Mouse (Mus musculus): ENCODE results near the gene Ccl25.

The Ccl25 gene

DNA sequence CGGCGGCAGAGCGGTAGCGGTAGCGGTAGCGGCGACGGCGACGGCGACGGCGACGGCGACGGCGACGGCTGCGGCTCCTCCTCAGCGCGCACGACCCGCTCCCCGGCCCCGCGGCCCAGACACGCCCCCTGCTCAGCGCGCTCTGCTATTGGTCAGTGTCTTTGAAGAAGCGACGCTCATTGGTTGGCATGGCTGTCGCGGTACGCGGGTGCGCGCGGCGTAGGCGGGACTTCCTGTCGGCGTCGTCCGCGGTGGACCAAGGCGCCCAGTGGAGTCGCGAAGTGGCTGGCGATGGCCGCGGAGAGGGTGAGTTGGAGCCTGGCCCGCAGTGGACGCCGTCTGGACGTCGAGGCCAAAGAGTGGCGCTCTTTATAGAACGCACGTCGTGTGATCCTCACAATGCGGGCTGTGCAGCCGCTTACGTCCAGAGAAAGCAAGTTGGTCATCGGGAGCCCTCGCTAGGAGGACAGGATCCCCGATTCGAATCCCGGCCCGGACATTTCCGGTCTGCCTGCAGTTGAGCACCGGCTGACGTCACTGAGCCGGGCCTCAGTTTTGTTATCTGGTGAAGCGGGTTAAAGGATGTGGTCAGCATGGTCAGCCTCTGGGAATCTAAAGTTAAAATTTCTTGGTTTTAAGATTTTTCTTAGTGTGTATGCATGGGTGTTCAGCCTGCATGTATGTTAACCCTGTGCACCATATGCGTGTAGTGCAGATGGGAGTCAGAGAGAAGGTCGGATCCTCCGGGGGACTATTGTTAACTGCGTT is at the start of gene Ccl25, which contains the start of gene Elavl1:
Gene Ccl25, plus strand, starts transcription at position 228 of the 768 bp plus-strand sequence.
Gene Elavl1, minus strand, starts transcription at position 431 of the 768 bp plus-strand sequence.
- peak; percentile 91 for DNase-seq (ENCODE audit: low spot score)

DNA sequence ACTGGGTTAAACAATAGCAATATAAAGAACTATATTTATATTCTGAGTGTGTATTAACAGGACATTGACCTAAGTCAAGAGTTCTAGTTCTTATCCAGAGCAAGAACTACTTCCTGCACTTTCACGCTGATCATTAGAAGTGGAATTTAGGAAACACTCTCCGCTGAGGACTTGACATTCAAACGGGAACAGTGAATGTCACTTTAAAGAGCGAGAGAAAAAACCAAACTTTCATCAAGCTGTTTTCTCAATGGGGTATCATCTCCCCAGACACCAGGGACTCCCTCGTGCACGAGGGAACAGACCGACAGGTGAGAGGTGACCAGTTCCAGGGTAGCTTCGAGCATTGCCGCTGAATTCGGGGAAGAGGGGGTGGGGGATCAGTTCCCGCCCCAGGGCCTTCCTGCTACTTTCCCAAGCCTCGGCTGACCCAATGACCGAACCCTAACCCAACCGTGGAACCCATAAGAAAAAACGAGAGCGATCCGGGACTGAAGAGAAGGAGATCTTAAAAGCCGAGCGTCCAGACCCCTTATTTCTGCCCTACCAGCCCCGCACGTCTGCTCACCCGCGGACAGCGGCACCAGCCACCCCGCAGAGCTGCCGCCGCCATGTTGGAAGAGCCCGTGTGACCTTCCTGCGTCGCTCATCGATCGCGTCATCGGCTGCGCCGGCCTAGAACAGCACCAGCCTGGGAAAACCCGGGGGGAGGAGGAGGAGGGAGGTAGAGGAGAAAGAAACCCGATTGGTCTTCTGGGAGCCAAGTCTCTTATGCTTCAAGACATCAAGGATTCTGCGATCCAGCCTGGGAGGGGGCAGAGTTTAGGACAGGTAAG is 49.5 kb upstream of the Ccl25 start, which contains the start of gene Timm44:
Gene Timm44, minus strand, starts transcription at position 639 of the 836 bp plus-strand sequence.
- peak; percentile 91 for DNase-seq (ENCODE audit: low spot score)

GRCm38 (mm10) chr8:4276111-4276465 is 48.9 kb upstream of the Ccl25 start:
- DNase-seq (ENCODE audit: low spot score): no peak

GRCm38 (mm10) chr8:4292738-4293137 is 32.3 kb upstream of the Ccl25 start:
- no peak for DNase-seq (ENCODE audit: low spot score)

GRCm38 (mm10) chr8:4297822-4298221 is 27.2 kb upstream of the Ccl25 start:
- DNase-seq (ENCODE audit: low spot score): no peak

GRCm38 (mm10) chr8:4304124-4304547 is 20.9 kb upstream of the Ccl25 start:
- DNase-seq (ENCODE audit: low spot score): no peak

DNA sequence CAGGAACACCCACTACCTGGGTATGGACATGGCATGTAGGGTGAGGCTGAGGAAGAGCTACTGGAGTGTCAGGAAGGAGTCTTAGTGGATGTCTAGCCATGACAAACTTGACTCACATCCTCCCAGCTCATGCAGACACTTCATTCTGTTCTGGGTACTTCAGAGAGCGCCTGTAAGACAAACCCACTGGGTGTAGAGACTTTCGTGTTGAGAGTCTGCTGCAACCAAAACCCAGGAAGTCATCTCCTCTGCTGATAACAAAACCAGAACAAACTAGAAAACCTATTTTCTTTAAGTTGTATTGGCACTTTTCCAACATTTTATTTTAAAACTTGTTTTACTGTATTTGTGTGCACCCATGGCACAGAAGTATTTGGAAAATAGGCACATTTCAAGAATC is 19.2 kb upstream of the Ccl25 start:
- DNase-seq (ENCODE audit: low spot score): no peak

DNA sequence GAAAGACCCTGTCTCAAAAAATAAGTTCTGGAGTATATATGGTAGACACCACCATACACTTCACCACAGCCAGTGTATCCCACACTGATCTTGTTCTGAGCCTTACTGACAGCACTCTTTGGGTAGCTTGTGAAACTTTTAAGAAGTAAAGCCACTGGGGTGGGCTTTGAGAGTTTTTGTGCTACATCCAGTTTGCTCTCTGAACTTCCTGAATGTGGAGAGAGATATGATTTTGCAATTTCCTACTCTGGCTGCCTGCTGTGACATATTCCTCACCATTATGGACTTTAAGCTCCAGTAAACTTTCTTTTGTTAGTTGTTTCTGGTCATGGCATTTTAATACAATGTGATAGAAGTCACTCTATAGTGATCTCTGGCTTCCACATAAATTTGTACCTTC is 12.9 kb upstream of the Ccl25 start:
- DNase-seq (ENCODE audit: low spot score): no peak

GRCm38 (mm10) chr8:4313254-4314124 is 11.5 kb upstream of the Ccl25 start:
- no peak for DNase-seq (ENCODE audit: low spot score)

- DNase-seq (ENCODE audit: low spot score): no peak
Measured at GRCm38 (mm10) chr8:4314852-4315251, 10.2 kb upstream of the Ccl25 start.

- DNase-seq (ENCODE audit: low spot score): no peak
Measured at GRCm38 (mm10) chr8:4318124-4318523, 6.9 kb upstream of the Ccl25 start.

DNA sequence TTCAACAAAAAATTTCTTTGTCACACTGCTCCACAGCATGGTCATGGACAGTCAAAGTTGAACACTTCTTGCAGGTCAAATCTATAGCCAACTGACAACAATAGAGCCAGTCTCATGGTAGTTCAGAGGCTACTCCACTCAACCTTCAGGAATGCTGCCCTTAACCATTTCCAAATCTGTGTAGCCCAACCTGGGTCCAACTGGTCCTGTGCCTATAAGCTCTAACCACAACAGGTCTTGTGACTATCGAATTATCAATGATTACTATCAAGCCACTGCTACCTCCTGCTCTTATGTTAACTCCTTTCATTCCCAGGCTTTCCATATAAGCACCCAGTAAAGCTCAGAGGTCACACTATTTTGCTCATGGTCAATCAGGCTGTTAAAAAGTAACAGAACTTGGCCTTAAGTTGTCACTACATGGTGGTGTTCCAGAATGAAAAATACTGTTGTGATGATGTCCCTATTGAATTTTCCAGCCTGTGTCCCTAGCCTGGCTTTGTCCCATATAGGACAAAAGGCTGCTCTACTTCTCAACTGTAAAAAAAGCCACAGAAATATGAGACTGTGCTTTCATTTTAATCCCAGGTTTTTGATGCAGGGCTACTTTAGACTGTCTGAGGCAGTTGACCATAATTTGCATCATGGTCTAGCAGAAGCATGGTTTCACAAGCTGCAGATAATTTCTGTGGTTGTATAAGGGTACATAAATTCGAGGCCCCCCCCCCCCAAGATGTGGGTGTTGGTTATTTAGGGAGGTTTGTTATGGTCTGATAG is 6.0 kb upstream of the Ccl25 start:
- DNase-seq (ENCODE audit: low spot score): no peak

DNA sequence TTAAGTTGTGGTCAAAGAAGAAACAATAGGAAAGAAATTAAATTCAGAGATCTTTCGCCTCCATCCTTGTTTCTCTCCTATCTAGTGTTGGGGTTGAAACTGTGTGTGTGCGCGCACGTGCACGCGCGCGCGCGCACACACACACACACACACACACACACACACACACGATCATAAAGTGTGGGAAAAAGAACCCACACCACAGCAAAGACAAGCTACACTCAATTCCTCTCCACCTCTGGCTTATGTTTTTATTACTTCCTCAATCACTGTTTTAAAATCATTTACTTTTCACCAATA is 5.5 kb upstream of the Ccl25 start:
- DNase-seq (ENCODE audit: low spot score): no peak

- no peak for DNase-seq (ENCODE audit: low spot score)
Measured at GRCm38 (mm10) chr8:4320404-4320803, 4.6 kb upstream of the Ccl25 start.

DNA sequence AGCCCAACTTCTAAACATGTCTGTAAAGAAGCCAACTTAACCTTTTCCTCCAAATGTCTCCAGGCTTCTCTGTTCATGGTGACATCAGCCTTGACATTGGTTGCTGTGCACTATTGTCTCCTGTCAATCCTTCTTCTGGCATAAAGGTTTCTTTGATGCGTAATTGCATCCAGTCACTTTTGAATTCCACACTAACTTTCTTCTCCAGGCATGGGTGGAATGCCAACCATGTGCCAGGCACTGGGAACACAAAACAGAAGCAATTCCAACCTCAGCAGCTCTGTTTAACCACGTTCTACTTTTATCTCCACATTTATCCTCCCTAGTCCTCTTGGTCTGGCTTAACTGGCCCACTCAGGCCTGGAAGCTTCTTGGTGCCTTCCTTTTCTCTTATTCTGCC is 4.0 kb upstream of the Ccl25 start:
- no peak for DNase-seq (ENCODE audit: low spot score)

DNA sequence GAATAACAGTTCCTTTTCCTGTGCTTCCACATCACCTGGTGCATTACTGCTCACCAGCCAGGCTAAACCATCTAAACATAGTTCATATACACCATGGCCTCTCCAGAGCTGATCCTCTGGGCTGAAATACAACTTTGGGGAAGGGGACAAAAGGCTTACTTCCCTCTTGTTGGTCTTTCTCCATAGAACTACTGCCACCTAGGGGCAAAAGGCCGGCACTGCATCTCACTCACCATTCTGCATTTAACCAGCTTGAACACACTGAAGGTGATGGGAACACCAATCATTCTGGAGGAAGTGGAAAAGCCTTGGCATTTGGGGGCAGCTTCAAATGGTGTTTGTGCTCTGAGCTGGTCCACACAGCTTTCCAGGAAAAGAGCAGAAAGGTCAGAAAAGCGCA is 2.5 kb upstream of the Ccl25 start:
- DNase-seq (ENCODE audit: low spot score): peak; percentile 24

- no peak for DNase-seq (ENCODE audit: low spot score)
Measured at GRCm38 (mm10) chr8:4323917-4324316, 1.1 kb upstream of the Ccl25 start.

DNA sequence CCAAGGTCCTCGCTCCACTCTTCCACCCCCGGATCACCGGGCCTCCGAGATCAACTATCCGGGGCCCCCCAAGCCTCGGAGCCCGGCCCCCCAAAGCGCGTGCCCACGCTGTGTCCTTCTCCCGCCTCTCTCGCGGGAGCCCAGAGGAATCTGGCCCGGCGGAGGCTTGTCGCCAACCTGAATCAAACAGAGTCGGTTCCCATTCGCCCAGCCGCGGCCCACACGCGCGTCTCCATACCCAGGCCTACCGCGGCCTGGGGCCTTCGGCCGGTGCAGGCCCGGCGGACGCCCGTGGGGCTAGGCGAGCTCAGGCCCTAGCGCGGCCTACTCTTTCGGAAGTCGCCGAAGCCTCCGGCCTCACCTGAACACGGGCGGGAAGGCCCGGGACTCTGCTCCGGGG is 485 bp upstream of the Ccl25 start:
- DNase-seq (ENCODE audit: low spot score): no peak

- no peak for DNase-seq (ENCODE audit: low spot score)
Measured at GRCm38 (mm10) chr8:4325751-4326036, 684 bp downstream of the Ccl25 start.

- DNase-seq (ENCODE audit: low spot score): no peak
Measured at GRCm38 (mm10) chr8:4329000-4329399, 4.0 kb downstream of the Ccl25 start.

DNA sequence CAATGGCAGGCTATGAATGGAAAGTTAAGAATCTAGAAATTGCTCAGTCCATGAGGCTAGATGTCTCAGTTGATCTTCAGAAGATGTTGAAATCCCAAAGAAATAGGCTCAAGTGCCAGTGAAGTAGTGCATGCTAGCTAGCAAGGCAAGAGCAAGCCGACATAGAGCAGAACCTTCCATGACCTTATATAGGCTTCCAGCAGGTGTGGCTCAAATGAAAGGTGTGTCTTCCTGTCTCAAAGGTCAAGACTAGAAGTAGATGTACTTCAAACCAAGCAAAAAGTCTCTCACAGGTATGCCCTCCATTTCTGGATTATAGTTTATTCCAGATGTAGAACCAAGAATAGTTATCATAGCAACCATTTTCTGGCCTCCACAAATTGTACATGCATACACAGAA is 9.0 kb downstream of the Ccl25 start:
- no peak for DNase-seq (ENCODE audit: low spot score)

GRCm38 (mm10) chr8:4335678-4336077 is 10.7 kb downstream of the Ccl25 start:
- no peak for DNase-seq (ENCODE audit: low spot score)

Measured in ovary, adult 18-20 months (tissue).